In genomic region chr5:119304721-119305120, GRCm38 (mm10) we compare ENCODE assay signal across 25 mouse cellular contexts.
DNase-seq lines count a peak whose midpoint lies in the region; ATAC-seq lines count a peak whose summit lies in the region.
"Had no signal": no experiment of that assay in that cellular context is flagged by ENCODE, and none has a peak within 500 bp of the region (broad histone marks: within the 10 kb centered on the region; RNA-seq: fewer than 3 reads in every experiment).

No protein-coding gene starts in this region.

- H3K27me3 ChIP-seq in midbrain, embryonic 11.5 days (ENCODE audit: control insufficient read depth, insufficient read depth, low read length), result no peaks in the 10 kb centered on the region
- no peaks in the 10 kb centered on the region for H3K27me3 ChIP-seq in midbrain, embryonic 14.5 days (ENCODE audit: control insufficient read depth, insufficient read depth, low read length)
- H3K27me3 ChIP-seq: heart, embryonic 15.5 days; hindbrain, embryonic 13.5 days; intestine, embryonic 15.5 days had no signal

- H3K36me3 ChIP-seq in midbrain, embryonic 11.5 days (ENCODE audit: control insufficient read depth, insufficient read depth, low read length), result no peaks in the 10 kb centered on the region
- no peaks in the 10 kb centered on the region for H3K36me3 ChIP-seq in midbrain, embryonic 14.5 days (ENCODE audit: control insufficient read depth, insufficient read depth, low read length)
- H3K36me3 ChIP-seq: forebrain, embryonic 10.5 days; heart, embryonic 12.5 days; heart, embryonic 15.5 days; hindbrain, embryonic 10.5 days; hindbrain, embryonic 13.5 days; intestine, embryonic 15.5 days had no signal

- H3K4me3 ChIP-seq in midbrain, embryonic 11.5 days (ENCODE audit: low read depth, low read length), result no peak overlapping the region
- H3K4me3 ChIP-seq in midbrain, embryonic 14.5 days (replicated peaks; ENCODE audit: low read depth, low read length), result no peak overlapping the region
- H3K4me3 ChIP-seq: forebrain, embryonic 10.5 days; forebrain, embryonic 13.5 days; heart, embryonic 12.5 days; heart, embryonic 15.5 days; hindbrain, embryonic 10.5 days; hindbrain, embryonic 13.5 days; intestine, embryonic 15.5 days had no signal

- ATAC-seq in midbrain, embryonic 11.5 days (ENCODE audit: low FRiP score), result no peak
- ATAC-seq in midbrain, embryonic 14.5 days (ENCODE audit: low FRiP score, low TSS enrichment), result no peak
- ATAC-seq: forebrain, embryonic 13.5 days; forebrain, embryonic 16.5 days; hindbrain, embryonic 16.5 days; intestine, embryonic 15.5 days had no signal

- H3K4me1 ChIP-seq in midbrain, embryonic 11.5 days (ENCODE audit: control insufficient read depth, insufficient read depth, low read length), result peaks cover 5% of the 10 kb centered on the region; the same call in 1 of the 2 replicates
- H3K4me1 ChIP-seq in midbrain, embryonic 14.5 days (ENCODE audit: control insufficient read depth, insufficient read depth, low read length), result no peaks in the 10 kb centered on the region
- H3K4me1 ChIP-seq: forebrain, embryonic 13.5 days; heart, embryonic 15.5 days; hindbrain, embryonic 13.5 days had no signal

- H3K9ac ChIP-seq in midbrain, embryonic 11.5 days (ENCODE audit: low read length), result no peak overlapping the region
- no peak overlapping the region for H3K9ac ChIP-seq in midbrain, embryonic 14.5 days (replicated peaks; ENCODE audit: low read length)
- H3K9ac ChIP-seq: forebrain, embryonic 13.5 days; heart, embryonic 12.5 days; heart, embryonic 15.5 days; hindbrain, embryonic 13.5 days; intestine, embryonic 15.5 days had no signal

- H3K9me3 ChIP-seq in midbrain, embryonic 11.5 days (ENCODE audit: control insufficient read depth, low read length), result no peaks in the 10 kb centered on the region
- no peaks in the 10 kb centered on the region for H3K9me3 ChIP-seq in midbrain, embryonic 14.5 days (ENCODE audit: control insufficient read depth, low read length)
- H3K9me3 ChIP-seq: forebrain, embryonic 10.5 days; heart, embryonic 15.5 days; hindbrain, embryonic 10.5 days; hindbrain, embryonic 13.5 days; intestine, embryonic 15.5 days had no signal

- H3K4me2 ChIP-seq in midbrain, embryonic 11.5 days, result no peak overlapping the region
- no peak overlapping the region for H3K4me2 ChIP-seq in midbrain, embryonic 14.5 days (ENCODE audit: low read length)
- H3K4me2 ChIP-seq: forebrain, embryonic 13.5 days; heart, embryonic 12.5 days; heart, embryonic 15.5 days; hindbrain, embryonic 13.5 days; intestine, embryonic 15.5 days had no signal

- no peak overlapping the region for H3K27ac ChIP-seq in midbrain, embryonic 11.5 days (ENCODE audit: low read depth, low read length)
- no peak overlapping the region for H3K27ac ChIP-seq in midbrain, embryonic 14.5 days (replicated peaks; ENCODE audit: low read depth, low read length)
- H3K27ac ChIP-seq: forebrain, embryonic 10.5 days; forebrain, embryonic 13.5 days; heart, embryonic 15.5 days; hindbrain, embryonic 10.5 days; hindbrain, embryonic 13.5 days; intestine, embryonic 15.5 days had no signal

- WGBS in midbrain, embryonic 11.5 days, result 12% methylated on average over 5 of the region's 5 CpGs
- 9% methylated on average over 5 of the region's 5 CpGs for WGBS in midbrain, embryonic 14.5 days

- DNase-seq in midbrain, embryonic 11.5 days (ENCODE audit: low spot score, missing footprints), result peak; percentile 75
- DNase-seq in midbrain, embryonic 14.5 days, result no peak
- DNase-seq in ES-CJ7 (ENCODE audit: low read depth, low spot score) (peak; percentile 82), NIH3T3 (ENCODE audit: low read depth) (peak; percentile 73)
- no peak for DNase-seq in kidney, adult 9 months
- DNase-seq in spleen, postnatal 14 days (ENCODE audit: low spot score in 2 of 2), result no peak
- DNase-seq: adrenal gland, adult 2 months; adrenal gland, postnatal 14 days; cerebellum, adult 11 months; cerebellum, adult 2 months; cerebellum, adult 9-11 months; cerebellum, postnatal 25 days; gastrocnemius, postnatal 25 days; heart, adult 18-20 months; heart, postnatal 10 days; heart, postnatal 36 days had no signal

Comparison
In these comparisons a context has a peak if more than half of its experiments do, and no peak if none do; other contexts are left out.
1. DNase-seq: peak in midbrain, embryonic 11.5 days (single experiment), ES-CJ7 (single experiment) and NIH3T3 (single experiment); none in midbrain, embryonic 14.5 days (single experiment), kidney, adult 9 months (single experiment) and spleen, postnatal 14 days (0 of 2).